Mouse (Mus musculus): ENCODE measurements at regions not wholly inside any gene's neighbourhood (a gene's known extent, or its start where the extent isn't known, plus 50 kb on each side); places are given as distances from the start of the nearest gene placed in this dataset.

- TF ChIP-seq EP300 (IDR thresholded peaks at IDR 0.05; ENCODE audit: low read length) (no peak), MAFK (IDR thresholded peaks at IDR 0.05; ENCODE audit: insufficient replicate concordance, low read length) (no peak), ELF1 (IDR thresholded peaks at IDR 0.05; ENCODE audit: low read depth, low read length) (no peak), BHLHE40 (IDR thresholded peaks at IDR 0.05; ENCODE audit: low read depth, low read length) (no peak), PAX5 (IDR thresholded peaks at IDR 0.05; ENCODE audit: low read length) (no peak), E2F4 (IDR thresholded peaks at IDR 0.05; ENCODE audit: insufficient replicate concordance, low read depth, low read length) (no peak), TCF12 (IDR thresholded peaks at IDR 0.05; ENCODE audit: low read depth, low read length) (no peak), HCFC1 (IDR thresholded peaks at IDR 0.05; ENCODE audit: low read depth, low read length) (no peak), ZC3H11A (IDR thresholded peaks at IDR 0.05; ENCODE audit: low read depth, low read length) (no peak), ETS1 (conservative IDR thresholded peaks at IDR 0.05; ENCODE audit: low read depth, low read length) (no peak), SMC3 (IDR thresholded peaks at IDR 0.05; ENCODE audit: low read depth, low read length) (no peak), NELFE (IDR thresholded peaks at IDR 0.05; ENCODE audit: low read depth, low read length) (no peak)
- H3K27ac ChIP-seq (ENCODE audit: insufficient read depth, low read depth): no peak overlapping the region
- H3K9ac ChIP-seq (ENCODE audit: insufficient read depth, low read depth): no peak overlapping the region
These were observed 206.7 kb upstream of the Tram1l1 start for GRCm38 (mm10) chr3:124113995-124114394.

GRCm38 (mm10) chr3:124156255-124156654 lies 164.4 kb upstream of the Tram1l1 start:
- Histone ChIP-seq H3K9ac (ENCODE audit: insufficient read depth, low read depth) (no peak overlapping the region), H3K27ac (ENCODE audit: insufficient read depth, low read depth) (no peak overlapping the region), H3K27me3 (replicated peaks) (no peaks in the 10 kb centered on the region), H3K4me3 (replicated peaks in 1 of 3; ENCODE audit: low read depth in 2 of 3, low read length in 2 of 3, poor library complexity in 1 of 3) (no peak overlapping the region), H3K36me3 (replicated peaks in 1 of 2; ENCODE audit: control insufficient read depth in 1 of 2, insufficient read depth in 1 of 2, low read length in 1 of 2) (no peaks in the 10 kb centered on the region), H3K9me3 (replicated peaks; ENCODE audit: low read length) (peaks cover 13% of the 10 kb centered on the region), H3K4me2 (ENCODE audit: insufficient read depth, low read depth, poor library complexity, severe bottlenecking) (no peak overlapping the region), H3K79me2 (replicated peaks; ENCODE audit: control insufficient read depth, extremely low read depth, insufficient read depth, poor library complexity, severe bottlenecking) (no peaks in the 10 kb centered on the region), H3K4me1 (ENCODE audit: control insufficient read depth in 1 of 2, insufficient read depth in 2 of 2) (no peaks in the 10 kb centered on the region)
- no peak for DNase-seq (ENCODE audit: extremely low read depth)
- TF ChIP-seq USF2 (conservative IDR thresholded peaks at IDR 0.05; ENCODE audit: low read depth, low read length) (no peak), E2F4 (IDR thresholded peaks at IDR 0.05; ENCODE audit: insufficient replicate concordance, low read depth, low read length) (no peak), PAX5 (IDR thresholded peaks at IDR 0.05; ENCODE audit: low read length) (no peak)
- in situ Hi-C loops (cut with MboI; ENCODE audit: low pct_ligation_motif_present, low pct_unique_long_range_greater_than_20kb, low sequenced_read_pairs) (no loop called here), dilution Hi-C loops (cut with MboI; ENCODE audit: extremely low pct_ligation_motif_present, extremely low pct_unique_long_range_greater_than_20kb, low sequenced_read_pairs) (no loop called here)

More at GRCm38 (mm10) chr3:124113995-124114394, 206.7 kb upstream of the Tram1l1 start:
- Histone ChIP-seq H3K4me1 (ENCODE audit: control insufficient read depth in 1 of 2, insufficient read depth in 2 of 2) (no peaks in the 10 kb centered on the region), H3K36me3 (replicated peaks in 1 of 2; ENCODE audit: control insufficient read depth in 1 of 2, insufficient read depth in 1 of 2, low read length in 1 of 2) (no peaks in the 10 kb centered on the region), H3K9me3 (replicated peaks; ENCODE audit: low read length) (peaks cover 5% of the 10 kb centered on the region), H3K4me2 (ENCODE audit: insufficient read depth, low read depth, poor library complexity, severe bottlenecking) (no peak overlapping the region), H3K4me3 (replicated peaks in 1 of 3; ENCODE audit: low read depth in 2 of 3, low read length in 2 of 3, poor library complexity in 1 of 3) (no peak overlapping the region), H3K27me3 (replicated peaks) (no peaks in the 10 kb centered on the region), H3K79me2 (replicated peaks; ENCODE audit: control insufficient read depth, extremely low read depth, insufficient read depth, poor library complexity, severe bottlenecking) (no peaks in the 10 kb centered on the region)
- dilution Hi-C loops (cut with MboI; ENCODE audit: extremely low pct_ligation_motif_present, extremely low pct_unique_long_range_greater_than_20kb, low sequenced_read_pairs) (no loop called here), in situ Hi-C loops (cut with MboI; ENCODE audit: low pct_ligation_motif_present, low pct_unique_long_range_greater_than_20kb, low sequenced_read_pairs) (no loop called here)
- no peak for DNase-seq (ENCODE audit: extremely low read depth)
